13 mouse cellular contexts compared by ENCODE assay signal in the genomic region with DNA sequence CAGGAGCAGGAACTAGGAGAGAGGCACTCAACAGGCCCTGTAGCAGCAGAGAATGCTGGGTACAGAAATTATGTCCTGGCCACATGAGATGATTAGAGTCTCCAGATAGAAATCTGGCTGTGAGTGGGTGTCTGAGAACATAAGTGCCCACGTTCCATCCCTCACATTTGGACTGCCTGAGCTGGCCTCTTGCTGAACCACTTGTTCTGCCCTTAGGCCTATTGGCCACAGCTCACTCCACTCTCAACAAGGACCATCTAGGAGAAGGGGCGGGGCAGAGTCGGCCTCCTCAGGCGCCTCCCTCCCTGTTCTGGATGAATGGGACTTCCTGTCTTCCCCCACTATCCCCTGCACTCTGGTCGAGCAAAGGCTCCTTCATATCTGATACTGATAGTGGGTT.
"Had no signal": no experiment of that assay in that cellular context is flagged by ENCODE, and none has a peak within 500 bp of the region (broad histone marks: within the 10 kb centered on the region; RNA-seq: fewer than 3 reads in every experiment).

No protein-coding gene starts in this region.

- H3K4me2 ChIP-seq: kidney, embryonic 15.5 days; liver, embryonic 11.5 days; liver, embryonic 15.5 days; neural tube, embryonic 15.5 days had no signal

- DNase-seq: kidney, adult 2 months; kidney, postnatal 25 days; midbrain, embryonic 14.5 days; right cerebral cortex, adult 18-20 months; right cerebral cortex, postnatal 25 days; thymus, postnatal 4 days had no signal

- H3K27me3 ChIP-seq: kidney, embryonic 15.5 days; liver, embryonic 15.5 days; neural tube, embryonic 15.5 days had no signal

- H3K27ac ChIP-seq: kidney, embryonic 15.5 days; limb, embryonic 10.5 days; liver, embryonic 15.5 days; neural tube, embryonic 15.5 days had no signal

- H3K36me3 ChIP-seq: limb, embryonic 10.5 days had no signal

- H3K4me3 ChIP-seq: kidney, embryonic 15.5 days; limb, embryonic 10.5 days; liver, embryonic 15.5 days; myocyte; neural tube, embryonic 15.5 days had no signal

- ATAC-seq: hindbrain, embryonic 16.5 days had no signal

- H3K9ac ChIP-seq: kidney, embryonic 15.5 days; liver, embryonic 15.5 days; neural tube, embryonic 15.5 days had no signal

- H3K9me3 ChIP-seq: kidney, embryonic 15.5 days; limb, embryonic 10.5 days; liver, embryonic 15.5 days; neural tube, embryonic 15.5 days had no signal

- H3K4me1 ChIP-seq: kidney, embryonic 15.5 days; liver, embryonic 15.5 days; neural tube, embryonic 15.5 days had no signal
